Mouse (Mus musculus): ENCODE results near the gene Slc38a10. TPM values are rescaled to one million over a fixed set of nuclear protein-coding genes. Genes with fewer than 3 reads are reported as not detected.
A peak's percentile ranks its signal among the peaks of the same experiment; 100 is the strongest.

Slc38a10 gene
- total and polyA plus RNA-seq, 3 experiments: 78.2 to 80.7 TPM; not detected in 1

DNA sequence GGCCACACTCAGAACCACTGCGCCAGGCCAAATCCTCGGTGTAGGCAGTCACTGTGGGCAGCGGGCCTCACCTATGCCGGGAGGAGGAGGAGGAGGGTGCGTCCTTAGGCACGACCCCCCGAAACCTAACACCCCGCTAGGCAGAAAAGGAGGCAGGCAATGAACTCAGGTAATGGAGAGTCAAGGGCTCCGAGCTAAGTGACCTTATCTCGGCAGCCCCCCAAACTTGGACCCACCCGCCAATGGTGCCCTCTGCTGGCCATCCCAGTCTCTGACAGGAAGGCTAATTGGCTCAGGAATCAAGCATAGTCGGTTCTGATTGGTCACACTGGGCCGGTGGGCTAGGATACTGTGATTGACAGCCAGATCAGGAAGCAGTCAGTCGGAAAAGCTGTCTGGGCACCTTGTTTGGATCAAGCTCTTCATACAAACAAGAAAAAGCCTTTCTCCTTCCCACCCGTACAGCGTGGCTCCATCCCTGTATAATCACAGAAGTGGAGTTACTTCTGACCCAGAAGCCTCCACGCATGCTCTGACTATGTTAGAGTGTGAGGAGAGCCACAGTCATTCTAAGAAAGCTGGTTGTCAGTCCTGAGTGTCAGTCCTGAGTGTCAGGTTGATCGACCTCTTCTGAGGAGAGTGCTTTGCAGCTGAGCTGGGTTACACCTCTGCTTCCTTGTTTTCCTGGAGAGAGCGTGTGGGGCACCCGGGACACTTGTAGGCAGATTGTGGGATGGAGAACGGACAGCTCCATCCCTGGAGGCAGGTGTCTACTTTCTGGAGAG is 18.3 kb upstream of the Slc38a10 start:
- Histone ChIP-seq H3K27ac (ENCODE audit: control insufficient read depth, low read depth, low read length) (no peak overlapping the region), H3K36me3 (ENCODE audit: control insufficient read depth in 1 of 2, insufficient read depth in 2 of 2, low read length in 2 of 2) (no peaks in the 10 kb centered on the region), H3K9ac (ENCODE audit: control insufficient read depth, low read depth, low read length, poor library complexity, severe bottlenecking) (no peak overlapping the region), H3K9me3 (replicated peaks; ENCODE audit: insufficient read depth, low read length) (no peaks in the 10 kb centered on the region), H3K27me3 (ENCODE audit: control insufficient read depth in 1 of 2, insufficient read depth in 2 of 2, low read length in 2 of 2) (peaks cover 7 to 15% of the 10 kb centered on the region in 2 experiments), H3K4me1 (ENCODE audit: control insufficient read depth in 1 of 2, insufficient read depth in 2 of 2, low read length in 2 of 2) (peaks cover 0 to 5% of the 10 kb centered on the region in 2 experiments; a peak in 1 of 4 replicates), H3K79me2 (ENCODE audit: control insufficient read depth, insufficient read depth, low read length, poor library complexity) (no peaks in the 10 kb centered on the region), H3K4me3 (ENCODE audit: control insufficient read depth in 1 of 2, insufficient read depth in 1 of 2, low read depth in 2 of 2, low read length in 2 of 2) (peak overlapping the region in 1 of 2 experiments; percentile 9; a peak in 1 of 4 replicates)
- TF ChIP-seq POLR2AphosphoS5 (IDR thresholded peaks at IDR 0.05; ENCODE audit: borderline replicate concordance, low read depth, low read length) (no peak), HCFC1 (IDR thresholded peaks at IDR 0.05; ENCODE audit: low read depth, low read length) (peak; percentile 22; the same call in 1 of the 2 replicates), ETS1 (IDR thresholded peaks at IDR 0.05; ENCODE audit: low read depth, low read length) (no peak), USF2 (IDR thresholded peaks at IDR 0.05; ENCODE audit: borderline replicate concordance in 1 of 2, insufficient read depth in 1 of 2, low read depth in 1 of 2, low read length in 2 of 2) (no peak), MAZ (IDR thresholded peaks at IDR 0.05; ENCODE audit: low read depth, low read length) (peak; percentile 63; the same call in 1 of the 2 replicates), ZC3H11A (IDR thresholded peaks at IDR 0.05; ENCODE audit: low read depth, low read length) (0 out of 2 replicates have a peak, but pooled peaks have one; percentile 2), ELF1 (IDR thresholded peaks at IDR 0.05; ENCODE audit: low read depth, low read length) (peak; percentile 69), POLR2A (IDR thresholded peaks at IDR 0.05; ENCODE audit: control insufficient read depth in 1 of 2, insufficient read depth in 1 of 2, low read depth in 1 of 2, low read length in 2 of 2, poor library complexity in 1 of 2) (peak in 1 of 2 experiments; percentile 25; a peak in 1 of 4 replicates), CHD1 (IDR thresholded peaks at IDR 0.05; ENCODE audit: low read depth, low read length) (no peak), RAD21 (IDR thresholded peaks at IDR 0.05; ENCODE audit: low read depth, low read length) (peak; percentile 50), SMC3 (IDR thresholded peaks at IDR 0.05; ENCODE audit: low read depth, low read length) (peak; percentile 60), GATA1 (IDR thresholded peaks at IDR 0.05; ENCODE audit: low read depth, low read length) (peak; percentile 50; the same call in 1 of the 2 replicates), CTCF (IDR thresholded peaks at IDR 0.05 in 2 of 3, conservative IDR thresholded peaks at IDR 0.05 in 1 of 3; ENCODE audit: control insufficient read depth in 1 of 3, insufficient read depth in 1 of 3, low read depth in 2 of 3, low read length in 3 of 3, poor library complexity in 1 of 3, severe bottlenecking in 1 of 3) (peak; percentile 80 to 92 (median 88))
- DNase-seq (ENCODE audit: low read depth, low spot score): peak; percentile 80

DNA sequence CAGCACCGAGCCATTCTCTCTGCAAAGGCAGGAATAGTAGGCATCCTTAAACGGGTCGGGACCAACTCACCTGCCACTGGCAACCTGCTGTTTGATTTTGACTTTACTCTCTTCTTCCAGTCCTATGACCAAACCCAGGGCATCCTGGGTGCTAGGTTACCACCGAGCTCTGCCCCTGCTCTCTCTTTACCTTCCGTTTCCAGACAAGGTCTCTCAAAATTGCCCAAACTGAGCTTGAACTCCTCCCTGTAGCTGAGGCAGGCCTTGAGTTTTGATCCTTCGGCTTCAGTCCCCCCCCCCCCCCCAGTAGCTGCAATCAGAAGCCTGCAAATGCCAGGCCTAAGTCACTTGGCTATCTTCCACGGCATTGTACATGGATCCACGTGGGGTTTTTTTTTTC is 17.4 kb upstream of the Slc38a10 start:
- no peaks in the 10 kb centered on the region for H3K79me2 ChIP-seq (ENCODE audit: control insufficient read depth, insufficient read depth, low read length, poor library complexity)
- H3K36me3 ChIP-seq (ENCODE audit: control insufficient read depth in 1 of 2, insufficient read depth in 2 of 2, low read length in 2 of 2): no peaks in the 10 kb centered on the region
- no peak for DNase-seq (ENCODE audit: low read depth, low spot score)
- H3K4me1 ChIP-seq (ENCODE audit: control insufficient read depth in 1 of 2, insufficient read depth in 2 of 2, low read length in 2 of 2): peaks cover 0 to 5% of the 10 kb centered on the region in 2 experiments; a peak in 1 of 4 replicates
- no peak overlapping the region for H3K9ac ChIP-seq (ENCODE audit: control insufficient read depth, low read depth, low read length, poor library complexity, severe bottlenecking)
- peaks cover 4 to 12% of the 10 kb centered on the region in 2 experiments for H3K27me3 ChIP-seq (ENCODE audit: control insufficient read depth in 1 of 2, insufficient read depth in 2 of 2, low read length in 2 of 2)
- no peak overlapping the region for H3K4me3 ChIP-seq (ENCODE audit: control insufficient read depth in 1 of 2, insufficient read depth in 1 of 2, low read depth in 2 of 2, low read length in 2 of 2)
- H3K9me3 ChIP-seq (replicated peaks; ENCODE audit: insufficient read depth, low read length): no peaks in the 10 kb centered on the region
- TF ChIP-seq MYC (IDR thresholded peaks at IDR 0.05; ENCODE audit: low read depth, low read length) (no peak), CHD2 (IDR thresholded peaks at IDR 0.05; ENCODE audit: low read length) (no peak), GATA1 (IDR thresholded peaks at IDR 0.05; ENCODE audit: low read depth, low read length) (no peak), POLR2AphosphoS5 (IDR thresholded peaks at IDR 0.05; ENCODE audit: borderline replicate concordance, low read depth, low read length) (no peak), E2F4 (IDR thresholded peaks at IDR 0.05; ENCODE audit: borderline replicate concordance, low read depth, low read length) (no peak), BHLHE40 (IDR thresholded peaks at IDR 0.05; ENCODE audit: borderline replicate concordance, low read depth, low read length) (no peak), USF2 (IDR thresholded peaks at IDR 0.05; ENCODE audit: borderline replicate concordance in 1 of 2, insufficient read depth in 1 of 2, low read depth in 1 of 2, low read length in 2 of 2) (no peak), CTCF (IDR thresholded peaks at IDR 0.05 in 2 of 3, conservative IDR thresholded peaks at IDR 0.05 in 1 of 3; ENCODE audit: control insufficient read depth in 1 of 3, insufficient read depth in 1 of 3, low read depth in 2 of 3, low read length in 3 of 3, poor library complexity in 1 of 3, severe bottlenecking in 1 of 3) (no peak), CHD1 (IDR thresholded peaks at IDR 0.05; ENCODE audit: low read depth, low read length) (no peak), NELFE (IDR thresholded peaks at IDR 0.05; ENCODE audit: low read depth, low read length) (no peak), ZC3H11A (IDR thresholded peaks at IDR 0.05; ENCODE audit: low read depth, low read length) (no peak), SMC3 (IDR thresholded peaks at IDR 0.05; ENCODE audit: low read depth, low read length) (no peak)
- H3K27ac ChIP-seq (ENCODE audit: control insufficient read depth, low read depth, low read length): no peak overlapping the region

Measured in MEL (cell line).